8 mouse cellular contexts compared by ENCODE assay signal in genomic region chr5:128599365-128600071, GRCm38 (mm10). TPM values are rescaled to one million over a fixed set of nuclear protein-coding genes. Genes with fewer than 3 reads are reported as not detected.
DNase-seq lines count a peak whose midpoint lies in the region; ATAC-seq and TF ChIP-seq lines count a peak whose summit lies in the region.

No protein-coding gene starts in this region.

- ATAC-seq in embryonic facial prominence, embryonic 13.5 days (ENCODE audit: insufficient number of reproducible peaks, insufficient read depth, low FRiP score, low TSS enrichment, low read depth): no peak; the same call in 1 of the 2 replicates

- peaks cover 15% of the 10 kb centered on the region for H3K27me3 ChIP-seq in embryonic facial prominence, embryonic 13.5 days
- H3K27me3 ChIP-seq in limb, embryonic 10.5 days (ENCODE audit: low read depth, poor library complexity, severe bottlenecking): no peaks in the 10 kb centered on the region

- H3K36me3 ChIP-seq in embryonic facial prominence, embryonic 13.5 days: no peaks in the 10 kb centered on the region
- H3K36me3 ChIP-seq in limb, embryonic 10.5 days: peaks cover 5% of the 10 kb centered on the region; the same call in 1 of the 2 replicates

- H3K9ac ChIP-seq in embryonic facial prominence, embryonic 13.5 days: peak overlapping the region; percentile 88

- no peak for DNase-seq in lung, adult 2 months
- DNase-seq in lung, postnatal 36 days: no peak
- peak; percentile 75 for DNase-seq in limb, embryonic 10.5 days (ENCODE audit: low spot score)
- DNase-seq in retina, postnatal 1 day: peak; percentile 56
- no peak for DNase-seq in frontal cortex, postnatal 14 days (ENCODE audit: low spot score in 2 of 2)
- DNase-seq in spleen, adult 12 weeks (ENCODE audit: low spot score): no peak
- DNase-seq in urinary bladder, postnatal 10 days (ENCODE audit: low spot score): no peak

- peak overlapping the region; percentile 89 for H3K4me2 ChIP-seq in embryonic facial prominence, embryonic 13.5 days

- H3K4me1 ChIP-seq in lung, adult 2 months (ENCODE audit: control insufficient read depth, insufficient read depth, low read length): peaks cover 2% of the 10 kb centered on the region; the same call in 1 of the 2 replicates
- peaks cover 77% of the 10 kb centered on the region for H3K4me1 ChIP-seq in embryonic facial prominence, embryonic 13.5 days
- peaks cover 85% of the 10 kb centered on the region for H3K4me1 ChIP-seq in limb, embryonic 10.5 days

- no peaks in the 10 kb centered on the region for H3K9me3 ChIP-seq in embryonic facial prominence, embryonic 13.5 days
- no peaks in the 10 kb centered on the region for H3K9me3 ChIP-seq in limb, embryonic 10.5 days (replicated peaks)

- peak overlapping the region; percentile 96 for H3K27ac ChIP-seq in embryonic facial prominence, embryonic 13.5 days
- H3K27ac ChIP-seq in limb, embryonic 10.5 days: peak overlapping the region; percentile 98

- no peak for TF ChIP-seq CTCF in lung, adult 2 months (IDR thresholded peaks at IDR 0.05; ENCODE audit: insufficient read depth, low read length)

- WGBS in lung, adult 2 months: 3% methylated on average over 28 of the region's 28 CpGs
- WGBS in embryonic facial prominence, embryonic 13.5 days: under 1% methylated on average over 28 of the region's 28 CpGs
- under 1% methylated on average over 28 of the region's 28 CpGs for WGBS in limb, embryonic 10.5 days

- peak overlapping the region; percentile 13 for H3K4me3 ChIP-seq in lung, adult 2 months (replicated peaks; ENCODE audit: extremely low read depth, low read depth, low read length)
- peak overlapping the region; percentile 74 for H3K4me3 ChIP-seq in embryonic facial prominence, embryonic 13.5 days
- H3K4me3 ChIP-seq in limb, embryonic 10.5 days: peak overlapping the region; percentile 93

- TF ChIP-seq POLR2A in lung, adult 2 months (IDR thresholded peaks at IDR 0.05; ENCODE audit: borderline replicate concordance, extremely low read depth, low read depth, low read length): no peak

RNA-seq across cellular contexts. Expression of gene Fzd10, which starts 1.1 kb away (rescaled TPM):
- 0.25 and 1.3 TPM in 2 replicates for polyA plus RNA-seq in lung, adult 2 months (2012; rRNA removed)
- 9.2 and 12.6 TPM in 2 replicates for polyA plus RNA-seq in embryonic facial prominence, embryonic 13.5 days (2015; fragmentation: Nextera tagmentation; extraction: Ambion mirVana)
- 8.1 and 10.5 TPM in 2 replicates for polyA plus RNA-seq in limb, embryonic 10.5 days (2016; fragmentation: Nextera tagmentation; extraction: Ambion mirVana)

Comparison
In these comparisons a context has a peak if more than half of its experiments do, and no peak if none do; other contexts are left out.
1. DNase-seq: peak in limb, embryonic 10.5 days (single experiment) and retina, postnatal 1 day (single experiment); none in lung, adult 2 months (single experiment), lung, postnatal 36 days (single experiment), frontal cortex, postnatal 14 days (0 of 2), spleen, adult 12 weeks (single experiment) and urinary bladder, postnatal 10 days (single experiment).
2. H3K4me3 ChIP-seq: peak in every context shown above with its lines; median percentile 93 in limb, embryonic 10.5 days; 74 in embryonic facial prominence, embryonic 13.5 days; 13 in lung, adult 2 months.